Mouse (Mus musculus): ENCODE measurements at regions not wholly inside any gene's neighbourhood (a gene's known extent, or its start where the extent isn't known, plus 50 kb on each side); places are given as distances from the start of the nearest gene placed in this dataset.

GRCm38 (mm10) chr6:100156163-100156562 is 131.1 kb downstream of the Rybp start:
- peak overlapping the region; percentile 33 for H3K27ac ChIP-seq (replicated peaks)
- no peaks in the 10 kb centered on the region for H3K36me3 ChIP-seq
- 74% methylated on average over 4 of the region's 4 CpGs for WGBS
- H3K9me3 ChIP-seq, result no peaks in the 10 kb centered on the region
- H3K4me2 ChIP-seq, result no peak overlapping the region
- H3K4me1 ChIP-seq, result peaks cover 44% of the 10 kb centered on the region
- H3K9ac ChIP-seq, result no peak overlapping the region
- H3K4me3 ChIP-seq, result no peak overlapping the region
- ATAC-seq (ENCODE audit: extremely low read depth, insufficient number of reproducible peaks, low FRiP score, low TSS enrichment), result no peak
- H3K27me3 ChIP-seq (replicated peaks), result peaks cover 4% of the 10 kb centered on the region; the same call in 1 of the 2 replicates

DNA sequence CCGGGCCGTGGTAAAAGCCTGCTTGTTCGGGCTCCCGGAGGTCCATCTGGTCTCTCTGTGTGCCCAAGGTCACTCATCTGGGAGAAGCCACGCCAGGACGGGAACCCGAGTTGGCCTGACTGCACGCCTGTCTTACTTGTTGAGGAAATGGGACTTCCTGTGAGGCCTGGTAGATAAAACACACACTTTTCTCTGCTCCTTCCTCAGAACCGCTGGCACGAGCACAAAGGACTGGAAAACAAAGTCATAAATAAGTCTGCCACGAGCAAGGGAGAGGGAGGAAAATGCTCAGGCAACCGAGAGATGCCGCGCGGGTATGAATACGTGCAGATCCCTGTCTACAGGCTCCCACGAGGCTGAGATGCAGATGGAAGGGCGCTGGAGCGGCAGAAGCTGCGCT is 131.6 kb downstream of the Rybp start:
- Histone ChIP-seq H3K27me3 (replicated peaks) (peaks cover 4% of the 10 kb centered on the region; the same call in 1 of the 2 replicates), H3K4me1 (peaks cover 49% of the 10 kb centered on the region), H3K9me3 (no peaks in the 10 kb centered on the region), H3K4me3 (no peak overlapping the region), H3K4me2 (0 out of 2 replicates have a peak overlapping the region, but pooled peaks have one; percentile 4), H3K36me3 (no peaks in the 10 kb centered on the region), H3K27ac (replicated peaks) (peak overlapping the region; percentile 33), H3K9ac (no peak overlapping the region)
- ATAC-seq (ENCODE audit: extremely low read depth, insufficient number of reproducible peaks, low FRiP score, low TSS enrichment), result no peak
- 52% methylated on average over 20 of the region's 20 CpGs for WGBS

- no peak overlapping the region for H3K4me2 ChIP-seq
- peaks cover 56% of the 10 kb centered on the region for H3K4me1 ChIP-seq
- ATAC-seq (ENCODE audit: extremely low read depth, insufficient number of reproducible peaks, low FRiP score, low TSS enrichment), result no peak
- peaks cover 18% of the 10 kb centered on the region; the same call in 1 of the 2 replicates for H3K27me3 ChIP-seq (replicated peaks)
- H3K27ac ChIP-seq (replicated peaks), result no peak overlapping the region
- 59% methylated on average over 1 of the region's 1 CpGs for WGBS
- H3K9me3 ChIP-seq, result no peaks in the 10 kb centered on the region
- no peak overlapping the region for H3K4me3 ChIP-seq
- H3K9ac ChIP-seq, result no peak overlapping the region
- no peaks in the 10 kb centered on the region for H3K36me3 ChIP-seq
Observed at GRCm38 (mm10) chr6:100151447-100151846, 135.8 kb downstream of the Rybp start.

DNA sequence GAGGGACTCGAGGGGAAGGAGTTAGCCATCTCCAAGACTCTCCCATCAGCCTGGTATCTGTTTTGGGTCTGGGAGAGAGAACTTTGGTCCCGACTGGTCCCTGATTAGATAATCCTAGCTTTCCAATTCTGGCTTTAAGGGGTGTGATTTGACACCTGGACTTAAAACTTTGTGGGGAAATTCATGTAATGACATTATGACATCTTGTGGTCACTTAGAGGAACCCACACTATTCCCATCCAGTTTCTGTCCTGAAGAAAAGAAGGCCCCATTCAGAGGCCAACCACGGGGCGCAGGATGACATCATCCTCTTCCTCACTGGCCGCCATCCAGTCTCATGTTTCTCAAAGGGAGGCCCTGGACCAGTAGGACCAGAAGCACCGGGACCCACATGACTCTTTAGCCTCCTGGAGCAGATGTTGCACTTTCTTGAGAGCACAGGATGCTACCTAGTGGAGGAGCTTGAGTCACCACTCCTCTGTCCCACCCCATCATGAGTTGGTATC is 136.5 kb downstream of the Rybp start:
- no peak overlapping the region for H3K4me3 ChIP-seq
- H3K9ac ChIP-seq, result no peak overlapping the region
- peaks cover 19% of the 10 kb centered on the region; the same call in 1 of the 2 replicates for H3K27me3 ChIP-seq (replicated peaks)
- no peaks in the 10 kb centered on the region for H3K36me3 ChIP-seq
- H3K9me3 ChIP-seq, result no peaks in the 10 kb centered on the region
- H3K4me2 ChIP-seq, result no peak overlapping the region
- ATAC-seq (ENCODE audit: extremely low read depth, insufficient number of reproducible peaks, low FRiP score, low TSS enrichment), result no peak
- H3K27ac ChIP-seq (replicated peaks), result no peak overlapping the region
- WGBS, result 45% methylated on average over 6 of the region's 6 CpGs
- H3K4me1 ChIP-seq, result peaks cover 52% of the 10 kb centered on the region

GRCm38 (mm10) chr6:100149458-100149852 is 137.8 kb downstream of the Rybp start:
- H3K4me1 ChIP-seq, result peaks cover 51% of the 10 kb centered on the region
- 76% methylated on average over 5 of the region's 5 CpGs for WGBS
- H3K4me2 ChIP-seq, result no peak overlapping the region
- H3K27ac ChIP-seq (replicated peaks), result no peak overlapping the region
- H3K4me3 ChIP-seq, result no peak overlapping the region
- no peak overlapping the region for H3K9ac ChIP-seq
- peaks cover 30% of the 10 kb centered on the region; the same call in 1 of the 2 replicates for H3K27me3 ChIP-seq (replicated peaks)
- H3K9me3 ChIP-seq, result no peaks in the 10 kb centered on the region
- ATAC-seq (ENCODE audit: extremely low read depth, insufficient number of reproducible peaks, low FRiP score, low TSS enrichment), result no peak
- no peaks in the 10 kb centered on the region for H3K36me3 ChIP-seq

DNA sequence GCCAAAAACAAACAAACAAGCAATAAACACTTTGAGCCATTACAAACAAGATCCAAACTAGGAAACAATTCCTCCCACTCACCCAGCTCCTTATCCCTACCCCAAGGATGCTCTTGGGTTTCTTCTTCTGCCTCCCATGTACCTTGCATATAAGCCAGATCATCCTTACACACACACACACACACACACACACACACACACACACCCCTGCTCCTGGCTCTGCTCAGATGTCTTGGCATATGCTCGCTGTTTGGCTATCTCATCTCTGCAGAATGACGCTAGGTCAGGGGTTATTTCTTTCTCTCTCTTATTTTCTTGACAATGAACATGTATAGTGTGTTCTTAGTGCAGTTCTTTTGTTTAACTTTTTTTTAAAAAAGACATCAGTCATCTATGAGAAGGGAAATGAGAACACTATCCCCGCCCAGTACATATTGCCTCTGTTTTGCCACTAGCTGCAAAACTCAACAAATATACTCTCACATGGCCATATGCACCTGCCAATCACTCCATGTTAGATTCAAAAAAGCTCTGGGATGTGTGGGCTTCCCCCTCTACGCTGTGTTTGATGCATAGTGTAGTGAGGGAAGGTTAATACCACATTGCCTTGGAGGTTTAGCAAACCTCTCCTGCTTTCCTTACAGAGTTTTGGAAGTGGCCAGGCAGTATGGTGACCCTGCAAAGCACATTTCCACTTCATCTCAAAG is 138.4 kb downstream of the Rybp start:
- Histone ChIP-seq H3K9ac (no peak overlapping the region), H3K27ac (replicated peaks) (no peak overlapping the region), H3K4me1 (peaks cover 56% of the 10 kb centered on the region), H3K9me3 (no peaks in the 10 kb centered on the region), H3K27me3 (replicated peaks) (peaks cover 30% of the 10 kb centered on the region; the same call in 1 of the 2 replicates), H3K36me3 (no peaks in the 10 kb centered on the region), H3K4me2 (no peak overlapping the region), H3K4me3 (no peak overlapping the region)
- WGBS, result 63% methylated on average over 4 of the region's 4 CpGs
- ATAC-seq (ENCODE audit: extremely low read depth, insufficient number of reproducible peaks, low FRiP score, low TSS enrichment), result no peak

DNA sequence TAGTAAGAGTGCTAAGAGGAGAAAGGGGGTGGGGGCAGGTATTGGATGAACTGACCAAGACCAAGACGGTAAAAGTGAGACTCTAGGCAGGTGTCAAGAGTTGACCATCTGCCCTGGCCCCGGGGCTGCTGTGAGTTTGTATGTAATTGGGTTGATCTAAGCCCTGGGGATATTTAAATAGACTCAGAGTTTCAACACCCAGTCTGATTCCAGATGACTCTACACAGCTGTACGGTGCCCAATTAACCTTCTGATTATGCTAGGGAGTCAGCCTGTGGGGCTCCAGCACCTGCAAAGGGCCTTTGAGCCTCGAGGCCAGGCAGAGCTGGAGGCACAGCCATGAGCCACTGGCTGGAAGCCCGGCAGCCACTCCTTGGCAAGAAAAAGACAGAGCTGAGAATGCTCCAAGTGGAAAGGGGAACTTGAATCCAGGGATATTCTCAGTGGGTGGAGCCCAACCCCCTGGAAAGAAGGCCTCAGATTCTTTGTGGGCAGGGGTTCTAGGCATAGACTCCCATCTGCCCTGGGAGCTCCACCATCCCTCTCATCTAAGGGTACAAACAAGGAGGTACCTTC is 140.8 kb downstream of the Rybp start:
- H3K27ac ChIP-seq (replicated peaks), result no peak overlapping the region
- no peaks in the 10 kb centered on the region for H3K36me3 ChIP-seq
- ATAC-seq (ENCODE audit: extremely low read depth, insufficient number of reproducible peaks, low FRiP score, low TSS enrichment), result no peak
- peaks cover 42% of the 10 kb centered on the region for H3K27me3 ChIP-seq (replicated peaks)
- no peaks in the 10 kb centered on the region for H3K9me3 ChIP-seq
- H3K4me3 ChIP-seq, result no peak overlapping the region
- H3K4me1 ChIP-seq, result peaks cover 62% of the 10 kb centered on the region
- H3K9ac ChIP-seq, result no peak overlapping the region
- no peak overlapping the region for H3K4me2 ChIP-seq
- 58% methylated on average over 5 of the region's 5 CpGs for WGBS

DNA sequence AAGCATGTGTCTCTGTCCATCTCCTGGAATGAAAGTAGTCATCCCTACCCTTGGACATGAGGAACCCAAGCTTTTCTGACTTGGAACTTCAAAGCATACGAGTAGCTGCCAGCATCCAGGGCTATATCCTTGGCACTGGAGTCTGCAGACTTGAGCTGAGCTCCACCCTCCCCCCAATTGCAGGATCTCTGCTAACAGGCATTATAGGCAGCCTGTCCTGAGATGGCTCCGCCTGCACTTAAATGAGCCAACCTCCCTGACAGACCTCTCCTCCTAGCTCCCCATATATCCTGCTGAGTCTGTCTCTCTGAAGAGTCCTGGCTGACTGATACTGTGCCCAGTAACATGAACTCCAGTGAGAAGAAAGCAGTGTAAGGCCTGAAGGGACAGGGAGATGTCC is 141.4 kb downstream of the Rybp start:
- Histone ChIP-seq H3K9ac (no peak overlapping the region), H3K4me2 (no peak overlapping the region), H3K4me3 (no peak overlapping the region), H3K4me1 (peaks cover 58% of the 10 kb centered on the region), H3K27ac (replicated peaks) (no peak overlapping the region), H3K36me3 (no peaks in the 10 kb centered on the region), H3K9me3 (no peaks in the 10 kb centered on the region), H3K27me3 (replicated peaks) (peaks cover 45% of the 10 kb centered on the region)
- no peak for ATAC-seq (ENCODE audit: extremely low read depth, insufficient number of reproducible peaks, low FRiP score, low TSS enrichment)
- WGBS, result 85% methylated on average over 2 of the region's 2 CpGs

GRCm38 (mm10) chr6:100144544-100145287 is 142.6 kb downstream of the Rybp start:
- peaks cover 57% of the 10 kb centered on the region for H3K27me3 ChIP-seq (replicated peaks)
- H3K4me2 ChIP-seq, result no peak overlapping the region

DNA sequence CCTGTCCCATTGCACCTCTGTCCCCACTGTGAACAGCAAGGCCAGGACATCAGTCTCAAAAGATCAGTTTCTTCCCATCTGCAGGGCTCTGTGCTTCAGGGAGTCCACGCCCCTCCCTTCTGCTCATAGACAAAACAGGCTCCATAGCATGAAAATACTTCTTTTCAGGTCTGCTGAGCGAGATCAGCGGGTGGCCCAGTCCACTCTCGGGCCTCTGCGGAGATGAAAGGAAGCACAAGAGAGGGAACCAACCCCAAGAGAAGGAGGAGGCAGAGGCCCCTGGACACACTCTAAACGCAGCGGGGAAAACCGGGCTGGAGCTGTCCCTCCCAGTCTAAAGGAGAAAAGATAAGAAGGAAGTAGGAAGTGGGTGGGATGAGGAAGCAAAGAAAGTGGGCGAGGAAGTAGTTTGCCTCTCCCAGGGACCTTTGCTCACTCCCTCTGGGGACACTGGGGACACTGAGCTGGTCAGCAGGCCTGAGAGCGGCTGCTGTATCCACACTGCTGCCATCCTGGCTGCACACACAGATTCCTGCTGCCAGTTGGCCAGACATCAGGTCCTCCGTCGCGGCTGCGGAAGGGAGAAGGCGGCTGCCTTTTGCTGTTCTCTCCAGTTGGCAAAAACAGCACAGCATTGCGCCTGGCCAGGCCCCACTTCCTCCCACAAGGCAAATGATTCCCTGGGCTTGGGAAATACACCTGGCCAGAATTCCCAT is 143.5 kb downstream of the Rybp start:
- Histone ChIP-seq H3K9me3 (no peaks in the 10 kb centered on the region), H3K36me3 (no peaks in the 10 kb centered on the region), H3K4me1 (peaks cover 47% of the 10 kb centered on the region), H3K4me3 (peak overlapping the region; percentile 22), H3K27me3 (replicated peaks) (peaks cover 65% of the 10 kb centered on the region), H3K4me2 (peak overlapping the region; percentile 58), H3K27ac (replicated peaks) (peak overlapping the region; percentile 67), H3K9ac (peak overlapping the region; percentile 58)
- 9% methylated on average over 16 of the region's 16 CpGs for WGBS
- no peak for ATAC-seq (ENCODE audit: extremely low read depth, insufficient number of reproducible peaks, low FRiP score, low TSS enrichment)

More at GRCm38 (mm10) chr6:100144544-100145287, 142.6 kb downstream of the Rybp start:
- Histone ChIP-seq H3K27ac (replicated peaks) (no peak overlapping the region), H3K9ac (no peak overlapping the region), H3K4me3 (no peak overlapping the region), H3K36me3 (no peaks in the 10 kb centered on the region), H3K9me3 (no peaks in the 10 kb centered on the region), H3K4me1 (peaks cover 57% of the 10 kb centered on the region)
- WGBS, result 47% methylated on average over 4 of the region's 4 CpGs
- ATAC-seq (ENCODE audit: extremely low read depth, insufficient number of reproducible peaks, low FRiP score, low TSS enrichment), result no peak; the same call in 1 of the 2 replicates

GRCm38 (mm10) chr6:100141225-100141624 is 146.1 kb downstream of the Rybp start:
- H3K27ac ChIP-seq (replicated peaks), result no peak overlapping the region
- no peak for ATAC-seq (ENCODE audit: extremely low read depth, insufficient number of reproducible peaks, low FRiP score, low TSS enrichment)
- no peak overlapping the region for H3K4me2 ChIP-seq
- H3K27me3 ChIP-seq (replicated peaks), result peaks cover 63% of the 10 kb centered on the region
- H3K4me1 ChIP-seq, result peaks cover 26% of the 10 kb centered on the region
- no peaks in the 10 kb centered on the region for H3K36me3 ChIP-seq
- no peaks in the 10 kb centered on the region for H3K9me3 ChIP-seq
- WGBS, result 64% methylated on average over 5 of the region's 5 CpGs
- H3K4me3 ChIP-seq, result no peak overlapping the region
- no peak overlapping the region for H3K9ac ChIP-seq

Measured in heart, embryonic 13.5 days (tissue).